Mouse (Mus musculus): ENCODE data around the gene Kif18b. TPM values are rescaled to one million over a fixed set of nuclear protein-coding genes. Genes with fewer than 3 reads are reported as not detected.

The Kif18b gene
- polyA plus RNA-seq, 1 experiment: 45.1 TPM

GRCm38 (mm10) chr11:102900763-102901162, 24.2 kb downstream of the Kif18b start, which contains the start of gene Gfap:
Gene Gfap, minus strand, starts transcription at chr11:102900912.
- DNase-seq: peak; percentile 52
- no peak within 1 kb of the TSS for H3K4me3 ChIP-seq (ENCODE audit: control insufficient read depth, insufficient read depth, low read length)
- peak; percentile 77; the same call in 1 of the 2 replicates for TF ChIP-seq CTCF (IDR thresholded peaks at IDR 0.05; ENCODE audit: borderline replicate concordance, control insufficient read depth, extremely low read depth, insufficient read depth, low read length, poor library complexity)
- no peak for TF ChIP-seq POLR2A (IDR thresholded peaks at IDR 0.05; ENCODE audit: control insufficient read depth, extremely low read depth, insufficient read depth, low read length, poor library complexity)
- no peaks in the 10 kb centered on the region for H3K27me3 ChIP-seq (ENCODE audit: control insufficient read depth, insufficient read depth, low read length)
- 10% methylated on average over 7 of the region's 7 CpGs for WGBS
- peaks cover 4% of the 10 kb centered on the region; the same call in 1 of the 2 replicates for H3K36me3 ChIP-seq (ENCODE audit: control insufficient read depth, insufficient read depth, low read length)
- H3K4me1 ChIP-seq (replicated peaks; ENCODE audit: control insufficient read depth, insufficient read depth, low read length): no peaks in the 10 kb centered on the region
- H3K27ac ChIP-seq (ENCODE audit: control insufficient read depth, insufficient read depth, low read length): no peak within 1 kb of the TSS

- Histone ChIP-seq H3K4me1 (replicated peaks; ENCODE audit: control insufficient read depth, insufficient read depth, low read length) (peaks cover 4% of the 10 kb centered on the region), H3K4me3 (ENCODE audit: control insufficient read depth, insufficient read depth, low read length) (no peak overlapping the region), H3K27me3 (ENCODE audit: control insufficient read depth, insufficient read depth, low read length) (no peaks in the 10 kb centered on the region), H3K27ac (ENCODE audit: control insufficient read depth, insufficient read depth, low read length) (no peak overlapping the region), H3K36me3 (ENCODE audit: control insufficient read depth, insufficient read depth, low read length) (no peaks in the 10 kb centered on the region)
- 90% methylated on average over 9 of the region's 9 CpGs for WGBS
- DNase-seq: no peak
- TF ChIP-seq POLR2A (IDR thresholded peaks at IDR 0.05; ENCODE audit: control insufficient read depth, extremely low read depth, insufficient read depth, low read length, poor library complexity) (no peak), CTCF (IDR thresholded peaks at IDR 0.05; ENCODE audit: borderline replicate concordance, control insufficient read depth, extremely low read depth, insufficient read depth, low read length, poor library complexity) (no peak)
Observed at GRCm38 (mm10) chr11:102898408-102898807, 26.5 kb downstream of the Kif18b start.

- no peaks in the 10 kb centered on the region for H3K36me3 ChIP-seq (ENCODE audit: control insufficient read depth, insufficient read depth, low read length)
- H3K27ac ChIP-seq (ENCODE audit: control insufficient read depth, insufficient read depth, low read length): no peak overlapping the region
- peaks cover 9% of the 10 kb centered on the region for H3K4me1 ChIP-seq (replicated peaks; ENCODE audit: control insufficient read depth, insufficient read depth, low read length)
- H3K4me3 ChIP-seq (ENCODE audit: control insufficient read depth, insufficient read depth, low read length): no peak overlapping the region
- DNase-seq: no peak
- TF ChIP-seq POLR2A (IDR thresholded peaks at IDR 0.05; ENCODE audit: control insufficient read depth, extremely low read depth, insufficient read depth, low read length, poor library complexity): no peak
- no peak for TF ChIP-seq CTCF (IDR thresholded peaks at IDR 0.05; ENCODE audit: borderline replicate concordance, control insufficient read depth, extremely low read depth, insufficient read depth, low read length, poor library complexity)
- no peaks in the 10 kb centered on the region for H3K27me3 ChIP-seq (ENCODE audit: control insufficient read depth, insufficient read depth, low read length)
- 82% methylated on average over 20 of the region's 20 CpGs for WGBS
Observed at GRCm38 (mm10) chr11:102896641-102897040, 28.3 kb downstream of the Kif18b start.

- Histone ChIP-seq H3K27ac (ENCODE audit: control insufficient read depth, insufficient read depth, low read length) (no peak overlapping the region), H3K4me1 (replicated peaks; ENCODE audit: control insufficient read depth, insufficient read depth, low read length) (peaks cover 9% of the 10 kb centered on the region), H3K27me3 (ENCODE audit: control insufficient read depth, insufficient read depth, low read length) (no peaks in the 10 kb centered on the region), H3K36me3 (ENCODE audit: control insufficient read depth, insufficient read depth, low read length) (no peaks in the 10 kb centered on the region), H3K4me3 (ENCODE audit: control insufficient read depth, insufficient read depth, low read length) (no peak overlapping the region)
- no peak for DNase-seq
- WGBS: 89% methylated on average over 9 of the region's 9 CpGs
- TF ChIP-seq CTCF (IDR thresholded peaks at IDR 0.05; ENCODE audit: borderline replicate concordance, control insufficient read depth, extremely low read depth, insufficient read depth, low read length, poor library complexity): no peak
- no peak for TF ChIP-seq POLR2A (IDR thresholded peaks at IDR 0.05; ENCODE audit: control insufficient read depth, extremely low read depth, insufficient read depth, low read length, poor library complexity)
Observed at GRCm38 (mm10) chr11:102895779-102896178, 29.1 kb downstream of the Kif18b start.

GRCm38 (mm10) chr11:102894716-102895115, 30.2 kb downstream of the Kif18b start:
- H3K27ac ChIP-seq (ENCODE audit: control insufficient read depth, insufficient read depth, low read length): no peak overlapping the region

GRCm38 (mm10) chr11:102893015-102893651, 31.8 kb downstream of the Kif18b start:
- Histone ChIP-seq H3K36me3 (ENCODE audit: control insufficient read depth, insufficient read depth, low read length) (no peaks in the 10 kb centered on the region), H3K27ac (ENCODE audit: control insufficient read depth, insufficient read depth, low read length) (no peak overlapping the region), H3K4me1 (replicated peaks; ENCODE audit: control insufficient read depth, insufficient read depth, low read length) (peaks cover 9% of the 10 kb centered on the region), H3K27me3 (ENCODE audit: control insufficient read depth, insufficient read depth, low read length) (no peaks in the 10 kb centered on the region), H3K4me3 (ENCODE audit: control insufficient read depth, insufficient read depth, low read length) (peak overlapping the region; percentile 37)
- TF ChIP-seq POLR2A (IDR thresholded peaks at IDR 0.05; ENCODE audit: control insufficient read depth, extremely low read depth, insufficient read depth, low read length, poor library complexity) (0 out of 2 replicates have a peak, but pooled peaks have one; percentile 27), CTCF (IDR thresholded peaks at IDR 0.05; ENCODE audit: borderline replicate concordance, control insufficient read depth, extremely low read depth, insufficient read depth, low read length, poor library complexity) (0 out of 2 replicates have a peak, but pooled peaks have one; percentile 26)
- WGBS: 8% methylated on average over 43 of the region's 43 CpGs
- peak; percentile 75 for DNase-seq

More at GRCm38 (mm10) chr11:102894716-102895115, 30.2 kb downstream of the Kif18b start:
- DNase-seq: no peak
- TF ChIP-seq CTCF (IDR thresholded peaks at IDR 0.05; ENCODE audit: borderline replicate concordance, control insufficient read depth, extremely low read depth, insufficient read depth, low read length, poor library complexity) (no peak), POLR2A (IDR thresholded peaks at IDR 0.05; ENCODE audit: control insufficient read depth, extremely low read depth, insufficient read depth, low read length, poor library complexity) (no peak)
- H3K36me3 ChIP-seq (ENCODE audit: control insufficient read depth, insufficient read depth, low read length): no peaks in the 10 kb centered on the region
- H3K4me3 ChIP-seq (ENCODE audit: control insufficient read depth, insufficient read depth, low read length): no peak overlapping the region
- H3K27me3 ChIP-seq (ENCODE audit: control insufficient read depth, insufficient read depth, low read length): no peaks in the 10 kb centered on the region
- WGBS: 88% methylated on average over 4 of the region's 4 CpGs
- peaks cover 9% of the 10 kb centered on the region for H3K4me1 ChIP-seq (replicated peaks; ENCODE audit: control insufficient read depth, insufficient read depth, low read length)
